Mouse (Mus musculus) heart, postnatal 0 days (tissue): Measurements from ENCODE around the gene 6430548M08Rik.

Experiments
- CTCF ChIP-seq: IDR thresholded peaks from 2 replicates; pipeline ENCODE4 v1.5.1; 2016; ENCODE audit warnings: antibody characterized with exemption, control low read depth, low read depth
- EP300 ChIP-seq: IDR thresholded peaks from 2 replicates; pipeline ENCODE4 v1.6.1; 2016; ENCODE audit warnings: antibody characterized with exemption, low read depth

- TF ChIP-seq EP300 (no peak), CTCF (no peak)
Observed at GRCm38 (mm10) chr8:120212596-120212995, 98.6 kb downstream of the 6430548M08Rik start.
